Mouse (Mus musculus): ENCODE results near the gene Git1.

- no peak for TF ChIP-seq CTCF (IDR thresholded peaks at IDR 0.05; ENCODE audit: extremely low read depth, insufficient read length, insufficient replicate concordance, low read depth, low read length)
- TF ChIP-seq POLR2A (IDR thresholded peaks at IDR 0.05; ENCODE audit: low read depth, low read length), result no peak
Observed at GRCm38 (mm10) chr11:77501971-77502370, 8.6 kb downstream of the Git1 start.

Measured in small intestine, adult 2 months (tissue).